Mouse (Mus musculus) limb, embryonic 11.5 days (tissue): ENCODE measurements around the gene Gon4l. TPM values are rescaled to one million over a fixed set of nuclear protein-coding genes. Genes with fewer than 3 reads are reported as not detected.

Source experiments
- polyA plus RNA-seq: library from polyadenylated mRNA; unstranded; fragments of >200 nt; fragmentation: Nextera tagmentation; extraction: Ambion mirVana; gene quantifications from 2 replicates; pipeline ENCODE4 v1.2.1, GENCODE M21; 2014

The Gon4l gene
- polyA plus RNA-seq, 1 experiment from 2014 or later = 16.6 TPM

Other genes starting within 250 kb of the Gon4l start
- gene Arhgef2, start 229.3 kb upstream of the Gon4l start, polyA plus RNA-seq = 132 and 134 TPM in 2 replicates
- not detected in 2 replicates for gene Rxfp4, start 182.1 kb upstream of the Gon4l start, polyA plus RNA-seq
- 110 and 122 TPM in 2 replicates for gene Khdc4, start 149.4 kb upstream of the Gon4l start, polyA plus RNA-seq
- gene Rit1, start 118.4 kb upstream of the Gon4l start, polyA plus RNA-seq = 28.8 and 36.0 TPM in 2 replicates
- 28.7 and 31.0 TPM in 2 replicates for gene Syt11, start 60.1 kb upstream of the Gon4l start, polyA plus RNA-seq
- 51.5 and 53.3 TPM in 2 replicates for gene Msto1, start 78.8 kb downstream of the Gon4l start, polyA plus RNA-seq
- gene Ash1l, start 115.4 kb downstream of the Gon4l start, polyA plus RNA-seq = 17.8 and 19.2 TPM in 2 replicates
- gene Dap3, start 116.0 kb downstream of the Gon4l start, polyA plus RNA-seq = 167 and 178 TPM in 2 replicates